Mouse (Mus musculus): ENCODE results near the gene Mia3. TPM values are rescaled to one million over a fixed set of nuclear protein-coding genes. Genes with fewer than 3 reads are reported as not detected.
"Not testable (repeated sequence)": the region's sequence is repeated elsewhere in the genome, so short reads cannot be mapped to it uniquely, and the experiment has no call there.

Gene Mia3
- polyA plus RNA-seq, 1 experiment, result 69.1 TPM

DNA sequence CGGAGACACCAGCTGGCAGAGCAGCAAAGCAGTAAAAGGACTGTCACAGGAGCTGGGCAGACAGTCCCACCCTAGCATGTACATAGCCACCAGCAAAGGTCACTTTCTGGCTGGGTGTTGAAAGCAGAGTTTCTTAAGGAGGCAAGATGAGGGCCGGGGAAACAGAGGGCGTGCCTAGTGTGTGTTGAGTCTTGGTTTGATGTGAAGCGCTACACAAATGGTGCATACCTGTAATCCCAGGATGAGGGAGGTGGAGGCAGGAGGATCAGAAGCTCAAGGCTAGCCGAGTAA lies 5.8 kb downstream of the Mia3 start:
- Histone ChIP-seq H3K4me1 (ENCODE audit: control insufficient read depth, insufficient read depth, insufficient read length, low read length) (no peaks in the 10 kb centered on the region), H3K4me3 (ENCODE audit: insufficient read depth, low read depth, low read length) (no peak overlapping the region), H3K27ac (replicated peaks; ENCODE audit: low read depth, low read length) (no peak overlapping the region)

DNA sequence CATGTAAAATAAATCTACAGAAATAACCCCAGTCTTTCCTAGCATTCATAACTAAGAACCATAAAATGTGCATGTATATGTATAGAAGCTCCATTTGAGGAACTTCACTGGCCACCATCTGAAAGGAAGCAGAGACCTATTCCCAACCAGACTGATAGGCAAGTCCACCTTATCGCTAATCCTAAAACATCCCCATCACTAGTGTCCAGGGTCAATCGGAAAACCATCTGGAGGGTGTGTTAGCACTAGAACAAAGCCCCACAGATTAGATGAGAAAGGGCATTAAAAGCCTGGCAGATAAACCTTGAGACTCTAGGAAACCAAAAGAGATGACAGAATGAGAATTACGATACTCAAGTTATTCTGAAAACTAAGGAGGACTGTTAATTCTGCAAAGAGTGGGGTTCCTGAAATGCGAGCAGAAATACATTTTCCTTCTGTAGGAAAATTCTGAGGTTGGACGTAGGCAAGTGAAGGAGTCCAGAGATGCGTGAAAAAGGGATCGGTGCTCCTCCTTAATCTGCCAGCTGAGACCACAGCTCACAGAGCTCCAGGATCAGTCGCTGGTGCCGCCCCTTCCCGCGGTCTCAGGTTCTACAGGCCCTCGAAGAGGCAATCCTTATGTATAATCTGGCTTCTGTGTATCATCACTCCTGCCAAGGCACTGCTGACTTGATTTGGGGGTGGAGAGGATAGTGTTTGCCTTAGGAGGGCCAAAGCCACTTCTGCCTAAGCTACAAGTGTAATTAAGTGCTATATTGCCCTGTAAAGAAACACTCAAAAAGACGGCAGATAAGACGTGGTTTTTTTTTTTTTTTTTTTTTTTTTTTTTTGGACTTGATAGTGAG lies 6.4 kb downstream of the Mia3 start:
- no peak overlapping the region for H3K4me3 ChIP-seq (ENCODE audit: insufficient read depth, low read depth, low read length)
- no peak overlapping the region for H3K27ac ChIP-seq (replicated peaks; ENCODE audit: low read depth, low read length)

DNA sequence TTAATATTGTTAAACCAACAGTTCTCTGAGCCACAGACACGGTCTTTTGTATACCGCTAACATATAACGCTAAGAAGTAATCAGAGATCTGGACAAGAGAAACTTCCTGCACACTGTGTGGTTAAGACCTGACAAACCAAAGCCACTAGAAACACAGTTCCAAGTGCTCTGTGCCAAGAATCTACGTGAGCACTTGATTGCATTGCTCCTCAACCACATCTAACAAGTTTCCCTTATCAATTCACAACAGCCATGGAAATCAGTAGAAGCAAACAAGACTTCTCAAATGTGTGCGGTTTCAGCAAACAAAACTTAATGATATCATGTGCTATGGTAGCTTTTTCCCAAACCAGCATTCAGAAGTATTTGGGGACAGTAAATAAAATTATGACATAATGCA lies 7.1 kb downstream of the Mia3 start:
- no peak overlapping the region for H3K27ac ChIP-seq (replicated peaks; ENCODE audit: low read depth, low read length)
- no peaks in the 10 kb centered on the region for H3K4me1 ChIP-seq (ENCODE audit: control insufficient read depth, insufficient read depth, insufficient read length, low read length)
- H3K4me3 ChIP-seq (ENCODE audit: insufficient read depth, low read depth, low read length), result no peak overlapping the region

More for the DNA sequence above, 6.4 kb downstream of the Mia3 start:
- H3K4me1 ChIP-seq (ENCODE audit: control insufficient read depth, insufficient read depth, insufficient read length, low read length), result no peaks in the 10 kb centered on the region

GRCm38 (mm10) chr1:183358901-183359300 lies 10.5 kb downstream of the Mia3 start:
- H3K4me3 ChIP-seq (ENCODE audit: insufficient read depth, low read depth, low read length), result no peak overlapping the region
- no peak overlapping the region for H3K27ac ChIP-seq (replicated peaks; ENCODE audit: low read depth, low read length)
- no peaks in the 10 kb centered on the region for H3K4me1 ChIP-seq (ENCODE audit: control insufficient read depth, insufficient read depth, insufficient read length, low read length)

- Histone ChIP-seq H3K4me1 (ENCODE audit: control insufficient read depth, insufficient read depth, insufficient read length, low read length) (peaks cover 5% of the 10 kb centered on the region; the same call in 1 of the 2 replicates), H3K27ac (replicated peaks; ENCODE audit: low read depth, low read length) (no peak overlapping the region), H3K4me3 (ENCODE audit: insufficient read depth, low read depth, low read length) (no peak overlapping the region)
Measured at GRCm38 (mm10) chr1:183349840-183350239, 19.5 kb downstream of the Mia3 start.

DNA sequence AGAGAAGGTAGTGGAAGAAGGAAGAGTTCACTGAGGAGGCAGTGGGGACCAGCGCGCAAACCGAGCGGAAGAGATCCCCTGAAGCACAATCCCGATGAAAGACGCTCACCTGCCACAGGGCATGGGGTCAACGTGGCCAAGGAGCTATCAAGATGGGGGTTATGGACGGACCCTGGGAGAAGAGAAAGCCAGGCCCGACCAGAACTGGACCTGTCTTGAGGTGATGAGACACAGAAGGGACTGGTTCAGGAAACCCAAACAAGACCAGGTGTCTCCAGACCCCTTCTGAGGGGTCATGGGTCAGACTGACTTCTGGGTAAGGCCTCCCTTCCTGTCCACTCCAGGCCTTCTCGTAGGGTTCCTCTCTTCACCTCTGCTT lies 23.5 kb downstream of the Mia3 start:
- peak overlapping the region; percentile 92 for H3K27ac ChIP-seq (replicated peaks; ENCODE audit: low read depth, low read length)
- peak overlapping the region; percentile 100 for H3K4me3 ChIP-seq (ENCODE audit: insufficient read depth, low read depth, low read length)
- H3K4me1 ChIP-seq (ENCODE audit: control insufficient read depth, insufficient read depth, insufficient read length, low read length), result peaks cover 5% of the 10 kb centered on the region; the same call in 1 of the 2 replicates

GRCm38 (mm10) chr1:183344886-183345816 lies 24.2 kb downstream of the Mia3 start:
- H3K4me3 ChIP-seq (ENCODE audit: insufficient read depth, low read depth, low read length), result peak overlapping the region; percentile 100
- H3K4me1 ChIP-seq (ENCODE audit: control insufficient read depth, insufficient read depth, insufficient read length, low read length), result peaks cover 5% of the 10 kb centered on the region; the same call in 1 of the 2 replicates
- H3K27ac ChIP-seq (replicated peaks; ENCODE audit: low read depth, low read length), result peak overlapping the region; percentile 92

GRCm38 (mm10) chr1:183342902-183343301 lies 26.5 kb downstream of the Mia3 start:
- not testable (repeated sequence) for H3K4me1 ChIP-seq (ENCODE audit: control insufficient read depth, insufficient read depth, insufficient read length, low read length); H3K4me3 ChIP-seq (ENCODE audit: insufficient read depth, low read depth, low read length); H3K27ac ChIP-seq (replicated peaks; ENCODE audit: low read depth, low read length)

- Histone ChIP-seq H3K4me3 (ENCODE audit: insufficient read depth, low read depth, low read length) (no peak overlapping the region), H3K27ac (replicated peaks; ENCODE audit: low read depth, low read length) (no peak overlapping the region), H3K4me1 (ENCODE audit: control insufficient read depth, insufficient read depth, insufficient read length, low read length) (no peaks in the 10 kb centered on the region)
Measured at GRCm38 (mm10) chr1:183327171-183327570, 42.2 kb downstream of the Mia3 start.

GRCm38 (mm10) chr1:183324433-183324832 lies 44.9 kb downstream of the Mia3 start:
- H3K4me3 ChIP-seq (ENCODE audit: insufficient read depth, low read depth, low read length), result no peak overlapping the region
- no peaks in the 10 kb centered on the region for H3K4me1 ChIP-seq (ENCODE audit: control insufficient read depth, insufficient read depth, insufficient read length, low read length)
- no peak overlapping the region for H3K27ac ChIP-seq (replicated peaks; ENCODE audit: low read depth, low read length)

GRCm38 (mm10) chr1:183323923-183324322 lies 45.4 kb downstream of the Mia3 start:
- no peak overlapping the region for H3K27ac ChIP-seq (replicated peaks; ENCODE audit: low read depth, low read length)
- no peak overlapping the region for H3K4me3 ChIP-seq (ENCODE audit: insufficient read depth, low read depth, low read length)
- H3K4me1 ChIP-seq (ENCODE audit: control insufficient read depth, insufficient read depth, insufficient read length, low read length), result no peaks in the 10 kb centered on the region

GRCm38 (mm10) chr1:183322496-183322895 lies 46.9 kb downstream of the Mia3 start:
- not testable (repeated sequence) for H3K4me1 ChIP-seq (ENCODE audit: control insufficient read depth, insufficient read depth, insufficient read length, low read length); H3K27ac ChIP-seq (replicated peaks; ENCODE audit: low read depth, low read length); H3K4me3 ChIP-seq (ENCODE audit: insufficient read depth, low read depth, low read length)

GRCm38 (mm10) chr1:183320708-183321107 lies 48.6 kb downstream of the Mia3 start:
- Histone ChIP-seq H3K27ac (replicated peaks; ENCODE audit: low read depth, low read length) (no peak overlapping the region), H3K4me3 (ENCODE audit: insufficient read depth, low read depth, low read length) (no peak overlapping the region), H3K4me1 (ENCODE audit: control insufficient read depth, insufficient read depth, insufficient read length, low read length) (no peaks in the 10 kb centered on the region)

GRCm38 (mm10) chr1:183315783-183316182 lies 53.6 kb downstream of the Mia3 start:
- no peaks in the 10 kb centered on the region for H3K4me1 ChIP-seq (ENCODE audit: control insufficient read depth, insufficient read depth, insufficient read length, low read length)
- H3K27ac ChIP-seq (replicated peaks; ENCODE audit: low read depth, low read length), result no peak overlapping the region
- H3K4me3 ChIP-seq (ENCODE audit: insufficient read depth, low read depth, low read length), result no peak overlapping the region

GRCm38 (mm10) chr1:183312076-183312475 lies 57.3 kb downstream of the Mia3 start:
- Histone ChIP-seq H3K27ac (replicated peaks; ENCODE audit: low read depth, low read length) (no peak overlapping the region), H3K4me3 (ENCODE audit: insufficient read depth, low read depth, low read length) (no peak overlapping the region), H3K4me1 (ENCODE audit: control insufficient read depth, insufficient read depth, insufficient read length, low read length) (no peaks in the 10 kb centered on the region)

Data from brown adipose tissue, adult 24 weeks (tissue).